Mouse (Mus musculus): Measurements from ENCODE around the gene 4632433K11Rik. TPM values are rescaled to one million over a fixed set of nuclear protein-coding genes. Genes with fewer than 3 reads are reported as not detected.

The 4632433K11Rik gene
- not detected in 2 replicates for polyA plus RNA-seq (2014; fragmentation: Nextera tagmentation; extraction: Ambion mirVana)

GRCm38 (mm10) chr7:5033818-5034217, at the start of gene 4632433K11Rik:
Gene 4632433K11Rik (plus strand): TSS chr7:5034118.
- Histone ChIP-seq H3K27ac (ENCODE audit: low read depth, low read length) (no peak within 1 kb of the TSS), H3K9ac (ENCODE audit: low read depth, low read length) (no peak within 1 kb of the TSS), H3K4me3 (ENCODE audit: low read depth, low read length) (no peak within 1 kb of the TSS), H3K4me2 (replicated peaks; ENCODE audit: low read depth, low read length) (no peak within 1 kb of the TSS), H3K9me3 (ENCODE audit: control insufficient read depth, low read length) (peaks cover 13% of the 10 kb centered on the region), H3K27me3 (ENCODE audit: control insufficient read depth, insufficient read depth, low read length) (no peaks in the 10 kb centered on the region), H3K4me1 (replicated peaks; ENCODE audit: control insufficient read depth, insufficient read depth, low read length) (no peaks in the 10 kb centered on the region), H3K36me3 (ENCODE audit: control insufficient read depth, insufficient read depth, low read length) (peaks cover 48% of the 10 kb centered on the region)
- no peak for DNase-seq (ENCODE audit: low spot score)
- no peak for ATAC-seq (ENCODE audit: low FRiP score)
- 94% methylated on average over 3 of the region's 3 CpGs for WGBS

- H3K4me3 ChIP-seq (ENCODE audit: low read depth, low read length), result no peak overlapping the region
- peaks cover 1% of the 10 kb centered on the region; the same call in 1 of the 2 replicates for H3K4me1 ChIP-seq (replicated peaks; ENCODE audit: control insufficient read depth, insufficient read depth, low read length)
- H3K9ac ChIP-seq (ENCODE audit: low read depth, low read length), result no peak overlapping the region
- peaks cover 3% of the 10 kb centered on the region; the same call in 1 of the 2 replicates for H3K36me3 ChIP-seq (ENCODE audit: control insufficient read depth, insufficient read depth, low read length)
- peaks cover 3% of the 10 kb centered on the region; the same call in 1 of the 2 replicates for H3K27me3 ChIP-seq (ENCODE audit: control insufficient read depth, insufficient read depth, low read length)
- H3K4me2 ChIP-seq (replicated peaks; ENCODE audit: low read depth, low read length), result no peak overlapping the region
- DNase-seq (ENCODE audit: low spot score) (no peak), ATAC-seq (ENCODE audit: low FRiP score) (no peak)
- 72% methylated on average over 2 of the region's 2 CpGs for WGBS
- no peak overlapping the region for H3K27ac ChIP-seq (ENCODE audit: low read depth, low read length)
- no peaks in the 10 kb centered on the region for H3K9me3 ChIP-seq (ENCODE audit: control insufficient read depth, low read length)
These were observed 45.7 kb upstream of the 4632433K11Rik start for GRCm38 (mm10) chr7:4988250-4988649.

GRCm38 (mm10) chr7:4993347-4993998, 40.4 kb upstream of the 4632433K11Rik start:
- no peak overlapping the region for H3K27ac ChIP-seq (ENCODE audit: low read depth, low read length)
- peaks cover 3% of the 10 kb centered on the region; the same call in 1 of the 2 replicates for H3K36me3 ChIP-seq (ENCODE audit: control insufficient read depth, insufficient read depth, low read length)
- DNase-seq (ENCODE audit: low spot score) (no peak), ATAC-seq (ENCODE audit: low FRiP score) (no peak)
- H3K9ac ChIP-seq (ENCODE audit: low read depth, low read length), result 0 out of 2 replicates have a peak overlapping the region, but pooled peaks have one; percentile 31
- H3K9me3 ChIP-seq (ENCODE audit: control insufficient read depth, low read length), result no peaks in the 10 kb centered on the region
- H3K27me3 ChIP-seq (ENCODE audit: control insufficient read depth, insufficient read depth, low read length), result peaks cover 19% of the 10 kb centered on the region
- peak overlapping the region; percentile 67; the same call in 1 of the 2 replicates for H3K4me3 ChIP-seq (ENCODE audit: low read depth, low read length)
- H3K4me2 ChIP-seq (replicated peaks; ENCODE audit: low read depth, low read length), result peak overlapping the region; percentile 71
- peaks cover 18% of the 10 kb centered on the region; the same call in 1 of the 2 replicates for H3K4me1 ChIP-seq (replicated peaks; ENCODE audit: control insufficient read depth, insufficient read depth, low read length)
- 32% methylated on average over 47 of the region's 55 CpGs for WGBS

GRCm38 (mm10) chr7:4993999-4994788, 39.7 kb upstream of the 4632433K11Rik start:
- DNase-seq (ENCODE audit: low spot score) (peak; percentile 21), ATAC-seq (ENCODE audit: low FRiP score) (no peak)
- peak overlapping the region; percentile 71 for H3K4me2 ChIP-seq (replicated peaks; ENCODE audit: low read depth, low read length)
- H3K9me3 ChIP-seq (ENCODE audit: control insufficient read depth, low read length), result no peaks in the 10 kb centered on the region
- 44% methylated on average over 59 of the region's 59 CpGs for WGBS
- H3K9ac ChIP-seq (ENCODE audit: low read depth, low read length), result 0 out of 2 replicates have a peak overlapping the region, but pooled peaks have one; percentile 31
- H3K36me3 ChIP-seq (ENCODE audit: control insufficient read depth, insufficient read depth, low read length), result peaks cover 3% of the 10 kb centered on the region; the same call in 1 of the 2 replicates
- no peak overlapping the region for H3K27ac ChIP-seq (ENCODE audit: low read depth, low read length)
- peaks cover 18% of the 10 kb centered on the region; the same call in 1 of the 2 replicates for H3K4me1 ChIP-seq (replicated peaks; ENCODE audit: control insufficient read depth, insufficient read depth, low read length)
- H3K4me3 ChIP-seq (ENCODE audit: low read depth, low read length), result peak overlapping the region; percentile 67
- peaks cover 19% of the 10 kb centered on the region for H3K27me3 ChIP-seq (ENCODE audit: control insufficient read depth, insufficient read depth, low read length)

GRCm38 (mm10) chr7:4995268-4996002, 38.5 kb upstream of the 4632433K11Rik start:
- ATAC-seq (ENCODE audit: low FRiP score) (peak; percentile 18), DNase-seq (ENCODE audit: low spot score) (no peak)
- H3K27me3 ChIP-seq (ENCODE audit: control insufficient read depth, insufficient read depth, low read length), result peaks cover 19% of the 10 kb centered on the region
- peaks cover 3% of the 10 kb centered on the region; the same call in 1 of the 2 replicates for H3K36me3 ChIP-seq (ENCODE audit: control insufficient read depth, insufficient read depth, low read length)
- H3K4me1 ChIP-seq (replicated peaks; ENCODE audit: control insufficient read depth, insufficient read depth, low read length), result peaks cover 18% of the 10 kb centered on the region; the same call in 1 of the 2 replicates
- peak overlapping the region; percentile 71 for H3K4me2 ChIP-seq (replicated peaks; ENCODE audit: low read depth, low read length)
- no peak overlapping the region for H3K27ac ChIP-seq (ENCODE audit: low read depth, low read length)
- peak overlapping the region; percentile 87 for H3K9ac ChIP-seq (ENCODE audit: low read depth, low read length)
- H3K9me3 ChIP-seq (ENCODE audit: control insufficient read depth, low read length), result no peaks in the 10 kb centered on the region
- 9% methylated on average over 19 of the region's 19 CpGs for WGBS
- H3K4me3 ChIP-seq (ENCODE audit: low read depth, low read length), result peak overlapping the region; percentile 67

- Histone ChIP-seq H3K27me3 (ENCODE audit: control insufficient read depth, insufficient read depth, low read length) (peaks cover 19% of the 10 kb centered on the region), H3K36me3 (ENCODE audit: control insufficient read depth, insufficient read depth, low read length) (peaks cover 3% of the 10 kb centered on the region; the same call in 1 of the 2 replicates), H3K27ac (ENCODE audit: low read depth, low read length) (peak within 1 kb of the TSS; percentile 59; the same call in 1 of the 2 replicates), H3K9ac (ENCODE audit: low read depth, low read length) (peak within 1 kb of the TSS; percentile 87), H3K9me3 (ENCODE audit: control insufficient read depth, low read length) (no peaks in the 10 kb centered on the region), H3K4me1 (replicated peaks; ENCODE audit: control insufficient read depth, insufficient read depth, low read length) (peaks cover 18% of the 10 kb centered on the region; the same call in 1 of the 2 replicates), H3K4me3 (ENCODE audit: low read depth, low read length) (peak within 1 kb of the TSS; percentile 67), H3K4me2 (replicated peaks; ENCODE audit: low read depth, low read length) (peak within 1 kb of the TSS; percentile 71)
- ATAC-seq (ENCODE audit: low FRiP score), result peak; percentile 91
- peak; percentile 94 for DNase-seq (ENCODE audit: low spot score)
- WGBS, result 13% methylated on average over 8 of the region's 26 CpGs
These were observed 37.7 kb upstream of the 4632433K11Rik start, which contains the start of gene Zfp579 for GRCm38 (mm10) chr7:4996003-4996895. Gene Zfp579 (minus strand): TSS chr7:4996158.

- Histone ChIP-seq H3K27ac (ENCODE audit: low read depth, low read length) (no peak overlapping the region), H3K4me2 (replicated peaks; ENCODE audit: low read depth, low read length) (peak overlapping the region; percentile 71), H3K4me3 (ENCODE audit: low read depth, low read length) (peak overlapping the region; percentile 67), H3K36me3 (ENCODE audit: control insufficient read depth, insufficient read depth, low read length) (no peaks in the 10 kb centered on the region), H3K27me3 (ENCODE audit: control insufficient read depth, insufficient read depth, low read length) (peaks cover 19% of the 10 kb centered on the region), H3K4me1 (replicated peaks; ENCODE audit: control insufficient read depth, insufficient read depth, low read length) (peaks cover 18% of the 10 kb centered on the region; the same call in 1 of the 2 replicates), H3K9me3 (ENCODE audit: control insufficient read depth, low read length) (no peaks in the 10 kb centered on the region), H3K9ac (ENCODE audit: low read depth, low read length) (peak overlapping the region; percentile 87; the same call in 1 of the 2 replicates)
- 74% methylated on average over 6 of the region's 8 CpGs for WGBS
- DNase-seq (ENCODE audit: low spot score) (no peak), ATAC-seq (ENCODE audit: low FRiP score) (no peak)
These were observed 37.0 kb upstream of the 4632433K11Rik start for GRCm38 (mm10) chr7:4996934-4997333.
